Mouse (Mus musculus) kidney, embryonic 15.5 days (tissue): ENCODE results near the gene Mfsd4b1. TPM values are rescaled to one million over a fixed set of nuclear protein-coding genes. Genes with fewer than 3 reads are reported as not detected.
A peak's percentile ranks its signal among the peaks of the same experiment; 100 is the strongest.
"Not testable (repeated sequence)": the region's sequence is repeated elsewhere in the genome, so short reads cannot be mapped to it uniquely, and the experiment has no call there.

Source experiments
- ATAC-seq: fragments of 200-750 bp; cut with Nextera tagmentation; replicated peaks from 2 replicates; pipeline ENCODE4 v1.8.0; 2017; ENCODE audit warnings: moderate TSS enrichment; ENCODE audit not compliant: low FRiP score
- H3K27ac ChIP-seq: fragments of 300-500 bp; sonication (generic); 2 replicates; pipeline ENCODE4 v1.5.1; 2015; ENCODE audit warnings: mild to moderate bottlenecking, inconsistent platforms
- H3K27me3 ChIP-seq: fragments of 300-500 bp; sonication (generic); 2 replicates; pipeline ENCODE4 v1.6.1; 2015; ENCODE audit warnings: inconsistent platforms
- H3K36me3 ChIP-seq: fragments of 300-500 bp; sonication (generic); 2 replicates; pipeline ENCODE4 v1.6.1; 2015; ENCODE audit warnings: inconsistent platforms
- H3K4me1 ChIP-seq: fragments of 300-500 bp; sonication (generic); 2 replicates; pipeline ENCODE4 v1.6.1; 2015; ENCODE audit warnings: inconsistent platforms
- H3K4me2 ChIP-seq: fragments of 300-500 bp; sonication (generic); 2 replicates; pipeline ENCODE4 v1.6.1; 2015; ENCODE audit warnings: moderate library complexity, mild to moderate bottlenecking, inconsistent platforms
- H3K4me3 ChIP-seq: fragments of 300-500 bp; sonication (generic); replicated peaks from 2 replicates; pipeline ENCODE4 v1.5.1; 2015; ENCODE audit warnings: mild to moderate bottlenecking, inconsistent platforms
- H3K9ac ChIP-seq: fragments of 300-500 bp; sonication (generic); 2 replicates; pipeline ENCODE4 v1.6.1; 2015; ENCODE audit warnings: mild to moderate bottlenecking, inconsistent platforms
- H3K9me3 ChIP-seq: fragments of 300-500 bp; sonication (generic); replicated peaks from 2 replicates; pipeline ENCODE4 v1.6.1; 2016; ENCODE audit warnings: inconsistent platforms
- WGBS: fragments of 180-500 bp; shearing (Covaris S2); methylation state at CpG from one replicate; pipeline ENCODE4 v1.1.7; 2015; ENCODE audit warnings: mixed read lengths; 5-methylcytosine and 5-hydroxymethylcytosine counted together
- polyA plus RNA-seq: library from polyadenylated mRNA; unstranded; fragments of >200 nt; fragmentation: Nextera tagmentation; extraction: Ambion mirVana; gene quantifications from 2 replicates; pipeline ENCODE4 v1.2.1, GENCODE M21; 2015

Gene Mfsd4b1
- polyA plus RNA-seq, 1 experiment from 2014 or later = 5.8 TPM

DNA sequence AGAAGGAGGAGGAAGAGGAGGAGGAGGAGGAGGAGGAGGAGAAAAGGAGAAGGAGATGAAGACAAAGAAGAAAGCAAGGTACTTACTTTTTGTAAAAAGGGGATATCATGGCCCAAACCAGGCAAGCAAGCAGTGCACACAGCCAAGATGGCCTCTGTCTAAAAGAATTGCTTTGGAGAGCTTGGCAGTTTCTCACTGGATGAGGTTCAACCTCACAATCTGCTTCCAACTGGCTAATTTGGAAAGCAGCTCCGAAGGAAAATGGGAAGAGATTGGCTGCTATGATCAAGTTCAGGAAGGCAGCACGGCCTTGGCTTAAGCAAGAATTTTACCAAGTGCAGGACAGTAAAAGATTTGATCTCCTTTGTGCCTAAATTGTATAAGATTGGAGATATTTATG lies 4.5 kb upstream of the Mfsd4b1 start:
- Histone ChIP-seq H3K4me1 (peaks cover 5% of the 10 kb centered on the region), H3K27me3 (no peaks in the 10 kb centered on the region), H3K36me3 (no peaks in the 10 kb centered on the region), H3K9ac (no peak overlapping the region), H3K27ac (no peak overlapping the region), H3K9me3 (peaks cover 7% of the 10 kb centered on the region; the same call in 1 of the 2 replicates), H3K4me3 (no peak overlapping the region), H3K4me2 (no peak overlapping the region)
- ATAC-seq = no peak
- WGBS = 77% methylated on average over 2 of the region's 2 CpGs

- no peak for ATAC-seq
- no peaks in the 10 kb centered on the region for H3K36me3 ChIP-seq
- no peaks in the 10 kb centered on the region for H3K27me3 ChIP-seq
- no peak overlapping the region for H3K9ac ChIP-seq
- WGBS = 88% methylated on average over 8 of the region's 8 CpGs
- peaks cover 7% of the 10 kb centered on the region; the same call in 1 of the 2 replicates for H3K9me3 ChIP-seq
- no peak overlapping the region for H3K27ac ChIP-seq
- H3K4me3 ChIP-seq = no peak overlapping the region
- peaks cover 10% of the 10 kb centered on the region for H3K4me1 ChIP-seq
- no peak overlapping the region for H3K4me2 ChIP-seq
These were observed 3.0 kb upstream of the Mfsd4b1 start for GRCm38 (mm10) chr10:40028091-40028490.

DNA sequence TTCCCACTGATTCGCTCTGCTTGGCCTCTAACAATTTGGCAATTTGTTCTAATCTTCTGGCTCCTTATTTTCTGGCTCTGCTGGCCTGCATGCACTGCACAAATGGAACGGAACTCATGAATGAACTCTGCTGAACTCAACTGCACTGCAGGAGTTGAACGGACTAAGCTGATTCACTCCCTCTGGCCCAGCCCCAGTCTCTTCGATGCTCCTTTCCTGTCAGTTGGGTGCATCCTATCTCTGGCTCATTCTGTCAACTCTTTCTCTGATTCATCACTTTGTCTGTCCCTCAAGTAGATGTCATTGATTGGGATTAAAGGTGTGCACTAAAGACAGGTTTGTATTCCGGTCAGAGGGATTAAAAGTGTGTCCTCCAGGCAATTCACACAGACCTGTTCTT lies 1.5 kb upstream of the Mfsd4b1 start:
- Histone ChIP-seq H3K9me3 (peaks cover 7% of the 10 kb centered on the region; the same call in 1 of the 2 replicates), H3K4me3 (no peak overlapping the region), H3K27ac (no peak overlapping the region), H3K27me3 (0 out of 2 replicates have a peak, but pooled peaks cover 3% of the 10 kb centered on the region), H3K9ac (no peak overlapping the region), H3K4me1 (peaks cover 10% of the 10 kb centered on the region), H3K36me3 (no peaks in the 10 kb centered on the region), H3K4me2 (no peak overlapping the region)
- no peak for ATAC-seq
- WGBS = 92% methylated on average over 5 of the region's 5 CpGs

DNA sequence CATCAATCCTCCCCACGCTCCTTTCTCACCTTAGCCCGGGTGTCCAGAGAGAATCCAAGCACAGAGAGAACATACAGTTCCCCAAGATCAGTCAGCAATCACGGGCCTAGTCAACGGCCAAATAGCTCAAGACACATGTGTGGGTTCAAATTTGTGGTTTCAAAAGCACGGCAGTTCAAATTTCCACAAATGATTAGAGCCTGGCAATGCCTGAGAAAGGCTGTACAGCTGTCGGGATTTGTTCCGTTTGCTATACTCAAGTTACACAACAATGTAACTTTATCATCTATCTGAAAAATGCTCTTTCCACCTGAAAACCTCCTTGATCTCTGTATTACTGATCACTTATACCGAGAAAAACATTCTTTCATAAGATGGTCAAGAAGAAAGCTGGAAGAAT lies 492 bp upstream of the Mfsd4b1 start:
- Histone ChIP-seq H3K9ac (no peak overlapping the region), H3K36me3 (no peaks in the 10 kb centered on the region), H3K4me2 (peak overlapping the region; percentile 90), H3K27me3 (0 out of 2 replicates have a peak, but pooled peaks cover 3% of the 10 kb centered on the region), H3K27ac (no peak overlapping the region), H3K4me1 (peaks cover 10% of the 10 kb centered on the region), H3K9me3 (peaks cover 7% of the 10 kb centered on the region; the same call in 1 of the 2 replicates), H3K4me3 (peak overlapping the region; percentile 55)
- no peak for ATAC-seq
- WGBS = 48% methylated on average over 8 of the region's 8 CpGs

DNA sequence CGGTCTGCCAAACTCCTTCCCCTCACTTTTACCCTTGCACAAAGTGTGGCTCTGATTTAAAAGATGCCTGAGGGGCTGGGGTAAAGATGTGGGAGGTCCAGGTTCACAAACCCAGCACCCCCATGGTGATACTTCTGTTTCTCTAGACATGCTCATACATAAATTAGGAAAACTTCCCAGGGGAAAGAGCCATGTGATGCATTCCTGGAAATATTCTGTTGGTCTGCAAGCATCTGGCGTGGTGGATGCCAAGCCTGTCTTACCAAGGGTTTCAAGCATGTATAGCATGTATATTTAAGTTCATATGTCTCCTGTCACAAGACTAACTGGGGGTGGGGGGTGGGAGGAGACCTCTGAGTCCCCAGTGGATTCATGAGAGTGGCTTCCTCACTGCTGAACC lies 4.7 kb downstream of the Mfsd4b1 start:
- 0 out of 2 replicates have a peak, but pooled peaks cover 3% of the 10 kb centered on the region for H3K27me3 ChIP-seq
- H3K27ac ChIP-seq = no peak overlapping the region
- H3K9me3 ChIP-seq = no peaks in the 10 kb centered on the region
- H3K4me2 ChIP-seq = no peak overlapping the region
- peaks cover 8% of the 10 kb centered on the region for H3K4me1 ChIP-seq
- H3K4me3 ChIP-seq = no peak overlapping the region
- no peak overlapping the region for H3K9ac ChIP-seq
- H3K36me3 ChIP-seq = no peaks in the 10 kb centered on the region
- WGBS = 67% methylated on average over 2 of the region's 2 CpGs
- no peak for ATAC-seq

- no peak overlapping the region for H3K27ac ChIP-seq
- H3K4me1 ChIP-seq = 0 out of 2 replicates have a peak, but pooled peaks cover 4% of the 10 kb centered on the region
- H3K4me3 ChIP-seq = no peak overlapping the region
- no peak overlapping the region for H3K9ac ChIP-seq
- ATAC-seq = no peak
- H3K9me3 ChIP-seq = no peaks in the 10 kb centered on the region
- H3K27me3 ChIP-seq = 0 out of 2 replicates have a peak, but pooled peaks cover 3% of the 10 kb centered on the region
- no peaks in the 10 kb centered on the region for H3K36me3 ChIP-seq
- 59% methylated on average over 3 of the region's 3 CpGs for WGBS
- no peak overlapping the region for H3K4me2 ChIP-seq
These were observed 5.6 kb downstream of the Mfsd4b1 start for GRCm38 (mm10) chr10:40019492-40019891.

DNA sequence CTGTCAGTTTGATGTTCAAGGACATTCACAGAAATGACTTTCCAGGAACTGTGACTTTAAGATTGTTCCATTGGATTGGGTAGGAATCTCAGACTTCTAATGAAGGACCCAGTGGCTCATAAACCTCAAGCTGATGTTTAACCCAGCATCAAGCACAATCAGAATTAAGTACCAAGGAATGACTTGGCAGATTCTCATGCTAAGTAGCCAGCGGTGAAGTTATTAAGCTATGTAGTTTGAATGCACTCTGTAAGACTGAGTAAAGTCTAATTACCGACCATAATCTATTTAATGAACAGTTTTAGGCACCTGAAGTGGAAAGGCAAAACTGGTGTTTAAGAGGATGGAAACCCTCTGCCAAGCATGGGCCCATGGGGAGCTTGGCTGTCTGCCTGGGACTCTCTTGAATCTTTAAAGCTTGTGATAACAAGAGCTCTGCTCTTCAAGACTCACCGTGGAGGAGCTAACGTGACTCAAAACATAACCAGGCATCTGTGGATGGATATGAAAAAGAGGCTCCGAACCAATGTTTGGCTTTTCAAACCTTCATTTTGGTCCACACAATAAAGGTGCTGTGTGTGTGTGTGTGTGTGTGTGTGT lies 6.7 kb downstream of the Mfsd4b1 start:
- no peaks in the 10 kb centered on the region for H3K9me3 ChIP-seq
- peak overlapping the region; percentile 50 for H3K27ac ChIP-seq
- 0 out of 2 replicates have a peak, but pooled peaks cover 3% of the 10 kb centered on the region for H3K27me3 ChIP-seq
- 79% methylated on average over 5 of the region's 5 CpGs for WGBS
- H3K4me2 ChIP-seq = no peak overlapping the region
- H3K4me1 ChIP-seq = no peaks in the 10 kb centered on the region
- no peak for ATAC-seq
- no peak overlapping the region for H3K4me3 ChIP-seq
- no peak overlapping the region for H3K9ac ChIP-seq
- no peaks in the 10 kb centered on the region for H3K36me3 ChIP-seq

- H3K27me3 ChIP-seq = no peaks in the 10 kb centered on the region
- no peaks in the 10 kb centered on the region for H3K9me3 ChIP-seq
- 84% methylated on average over 11 of the region's 11 CpGs for WGBS
- ATAC-seq = no peak
- H3K4me2 ChIP-seq = no peak overlapping the region
- peaks cover 4% of the 10 kb centered on the region; the same call in 1 of the 2 replicates for H3K4me1 ChIP-seq
- no peaks in the 10 kb centered on the region for H3K36me3 ChIP-seq
- no peak overlapping the region for H3K9ac ChIP-seq
- H3K4me3 ChIP-seq = no peak overlapping the region
- H3K27ac ChIP-seq = no peak overlapping the region
These were observed 15.5 kb downstream of the Mfsd4b1 start for GRCm38 (mm10) chr10:40009591-40009990.

GRCm38 (mm10) chr10:40008847-40009246 lies 16.2 kb downstream of the Mfsd4b1 start:
- WGBS = 75% methylated on average over 4 of the region's 4 CpGs
- H3K4me2 ChIP-seq = not testable (repeated sequence)

DNA sequence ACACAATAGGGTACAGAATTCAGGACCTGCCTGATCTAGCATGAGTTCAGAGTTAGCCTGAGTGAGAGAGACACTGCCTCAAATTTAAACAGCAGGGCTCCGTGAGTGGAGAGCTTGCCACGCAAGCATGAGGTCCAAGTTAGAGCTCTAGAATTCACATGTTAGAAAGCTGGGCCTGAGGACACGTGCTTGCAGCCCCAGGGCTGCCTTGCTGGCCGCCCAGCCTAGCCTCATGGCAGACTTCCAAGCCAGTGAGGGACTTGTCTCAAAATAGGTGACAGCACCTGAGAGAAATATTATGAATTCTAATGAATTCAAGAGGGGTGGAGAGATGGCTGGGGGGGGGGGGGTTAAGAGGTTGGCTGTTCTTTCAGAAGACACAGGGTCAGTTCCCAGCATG lies 17.1 kb downstream of the Mfsd4b1 start:
- 89% methylated on average over 4 of the region's 4 CpGs for WGBS
- Histone ChIP-seq H3K9ac (no peak overlapping the region), H3K36me3 (no peaks in the 10 kb centered on the region), H3K27me3 (no peaks in the 10 kb centered on the region), H3K9me3 (no peaks in the 10 kb centered on the region), H3K4me3 (no peak overlapping the region), H3K4me2 (no peak overlapping the region), H3K27ac (no peak overlapping the region), H3K4me1 (peaks cover 4% of the 10 kb centered on the region; the same call in 1 of the 2 replicates)
- ATAC-seq = no peak

More at GRCm38 (mm10) chr10:40008847-40009246, 16.2 kb downstream of the Mfsd4b1 start:
- not testable (repeated sequence) for H3K27me3 ChIP-seq, H3K9ac ChIP-seq, H3K4me3 ChIP-seq, ATAC-seq, H3K36me3 ChIP-seq, H3K9me3 ChIP-seq, H3K27ac ChIP-seq, H3K4me1 ChIP-seq

- H3K27me3 ChIP-seq = no peaks in the 10 kb centered on the region
- H3K9me3 ChIP-seq = no peaks in the 10 kb centered on the region
- 69% methylated on average over 10 of the region's 10 CpGs for WGBS
- peaks cover 4% of the 10 kb centered on the region; the same call in 1 of the 2 replicates for H3K4me1 ChIP-seq
- no peak overlapping the region for H3K9ac ChIP-seq
- H3K4me3 ChIP-seq = no peak overlapping the region
- ATAC-seq = no peak
- H3K4me2 ChIP-seq = no peak overlapping the region
- H3K36me3 ChIP-seq = no peaks in the 10 kb centered on the region
- no peak overlapping the region for H3K27ac ChIP-seq
These were observed 18.1 kb downstream of the Mfsd4b1 start for GRCm38 (mm10) chr10:40006963-40007362.

DNA sequence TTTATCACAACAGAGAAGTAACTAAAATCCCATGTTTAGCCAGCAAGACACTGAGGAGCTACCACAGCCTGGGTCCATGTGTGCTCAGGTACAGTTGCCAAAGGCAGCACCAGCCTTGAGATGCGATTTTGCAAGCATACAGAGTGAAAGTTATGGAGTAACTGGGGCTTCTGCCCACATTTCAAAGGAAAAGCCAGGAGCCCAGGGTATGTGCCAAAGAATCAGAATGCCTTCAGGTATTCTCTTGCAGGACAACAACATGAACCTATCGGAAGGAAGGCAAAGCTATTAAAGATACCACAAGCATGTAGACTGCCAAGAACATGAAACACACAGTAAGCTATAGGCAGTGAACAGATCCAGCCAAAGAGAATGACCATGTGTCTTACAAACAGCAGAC lies 24.3 kb downstream of the Mfsd4b1 start:
- Histone ChIP-seq H3K36me3 (no peaks in the 10 kb centered on the region), H3K4me3 (no peak overlapping the region), H3K4me2 (no peak overlapping the region), H3K27ac (no peak overlapping the region), H3K9ac (no peak overlapping the region), H3K27me3 (no peaks in the 10 kb centered on the region), H3K4me1 (peaks cover 3% of the 10 kb centered on the region; the same call in 1 of the 2 replicates), H3K9me3 (no peaks in the 10 kb centered on the region)
- ATAC-seq = no peak
- 88% methylated on average over 2 of the region's 2 CpGs for WGBS
